Mouse (Mus musculus) heart, embryonic 12.5 days (tissue): Measurements from ENCODE around the gene Jmjd1c. TPM values are rescaled to one million over a fixed set of nuclear protein-coding genes. Genes with fewer than 3 reads are reported as not detected.

Source experiments
- ATAC-seq: fragments of 200-750 bp; cut with Nextera tagmentation; 2 replicates; pipeline ENCODE4 v1.8.0; 2017; ENCODE audit warnings: moderate TSS enrichment, moderate library complexity; ENCODE audit not compliant: insufficient number of reproducible peaks, low FRiP score
- H3K27ac ChIP-seq: fragments of 300-500 bp; sonication (generic); 2 replicates; pipeline ENCODE4 v1.5.1; 2016; ENCODE audit warnings: mild to moderate bottlenecking, moderate library complexity; ENCODE audit not compliant: poor library complexity, severe bottlenecking
- H3K27me3 ChIP-seq: fragments of 300-500 bp; sonication (generic); replicated peaks from 2 replicates; pipeline ENCODE4 v1.6.1; 2016; ENCODE audit warnings: mild to moderate bottlenecking, moderate library complexity
- H3K36me3 ChIP-seq: fragments of 300-500 bp; sonication (generic); 2 replicates; pipeline ENCODE4 v1.6.1; 2016; ENCODE audit warnings: mild to moderate bottlenecking, moderate library complexity
- H3K4me1 ChIP-seq: fragments of 300-500 bp; sonication (generic); replicated peaks from 2 replicates; pipeline ENCODE4 v1.6.1; 2016; ENCODE audit warnings: mild to moderate bottlenecking
- H3K4me2 ChIP-seq: fragments of 300-500 bp; sonication (generic); 2 replicates; pipeline ENCODE4 v1.6.1; 2016; ENCODE audit warnings: mild to moderate bottlenecking, moderate library complexity
- H3K4me3 ChIP-seq: fragments of 300-500 bp; sonication (generic); 2 replicates; pipeline ENCODE4 v1.5.1; 2016; ENCODE audit warnings: mild to moderate bottlenecking
- H3K9ac ChIP-seq: fragments of 300-500 bp; sonication (generic); 2 replicates; pipeline ENCODE4 v1.6.1; 2016; ENCODE audit warnings: mild to moderate bottlenecking, moderate library complexity
- H3K9me3 ChIP-seq: fragments of 300-500 bp; sonication (generic); replicated peaks from 2 replicates; pipeline ENCODE4 v1.6.1; 2016; ENCODE audit warnings: mild to moderate bottlenecking, moderate library complexity
- WGBS: fragments of 180-500 bp; shearing (Covaris S2); methylation state at CpG from one replicate; pipeline ENCODE4 v1.1.7; 2016; 5-methylcytosine and 5-hydroxymethylcytosine counted together
- polyA plus RNA-seq: library from polyadenylated mRNA; unstranded; fragments of >200 nt; fragmentation: Nextera tagmentation; extraction: Ambion mirVana; gene quantifications from 2 replicates; pipeline ENCODE4 v1.2.1, GENCODE M21; 2016

Jmjd1c gene
- polyA plus RNA-seq, result 37.9 and 42.3 TPM in 2 replicates

DNA sequence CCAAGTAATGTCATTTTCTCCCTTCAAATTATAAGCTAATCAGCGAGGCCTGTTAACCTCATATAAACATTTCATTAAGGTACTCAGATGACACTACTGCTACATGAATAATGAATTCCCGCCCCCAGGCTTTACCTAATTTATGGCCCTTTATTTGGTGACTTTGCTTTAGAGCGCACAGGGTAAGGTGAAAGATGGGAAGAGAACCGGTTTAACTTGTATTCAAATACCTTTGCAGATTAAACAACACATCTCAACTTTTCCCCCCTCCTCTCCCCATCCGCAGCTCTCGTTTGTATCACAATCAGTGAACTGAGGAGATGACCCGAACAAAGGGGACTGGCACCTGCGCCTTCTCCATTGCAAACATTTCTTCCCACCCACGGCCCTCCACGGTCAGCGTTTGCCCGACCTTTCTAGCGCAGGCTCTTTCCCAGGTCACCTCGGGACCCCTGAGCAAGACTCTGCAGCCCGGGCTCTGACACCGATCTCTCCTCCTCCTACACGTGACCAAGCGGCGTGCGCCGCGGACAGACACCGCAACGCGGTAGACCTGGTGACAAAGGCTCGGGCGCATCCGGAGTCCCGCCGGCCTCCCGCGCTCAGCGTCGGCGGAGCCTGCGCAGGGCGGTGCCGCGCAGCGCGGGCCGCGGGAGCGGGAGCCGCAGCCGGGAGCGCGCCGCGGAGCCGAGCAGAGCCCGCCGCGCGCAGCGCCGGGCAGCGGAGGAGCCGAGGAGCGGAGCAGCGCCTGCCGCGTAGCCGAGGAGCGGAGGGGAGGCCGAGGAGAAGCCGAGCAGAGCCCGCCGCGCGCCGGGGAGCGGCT, at the start of gene Jmjd1c:
Gene Jmjd1c (plus strand): TSS at position 328 of the 823 bp plus-strand sequence.
- peak; percentile 85 for ATAC-seq
- Histone ChIP-seq H3K4me2 (peak within 1 kb of the TSS; percentile 85), H3K27ac (peak within 1 kb of the TSS; percentile 99), H3K36me3 (no peaks in the 10 kb centered on the region), H3K4me3 (peak within 1 kb of the TSS; percentile 93), H3K27me3 (no peaks in the 10 kb centered on the region), H3K4me1 (peaks cover 40% of the 10 kb centered on the region), H3K9me3 (no peaks in the 10 kb centered on the region), H3K9ac (peak within 1 kb of the TSS; percentile 98)
- 1% methylated on average over 72 of the region's 73 CpGs for WGBS

- H3K4me2 ChIP-seq, result no peak overlapping the region
- H3K9me3 ChIP-seq, result no peaks in the 10 kb centered on the region
- no peaks in the 10 kb centered on the region for H3K36me3 ChIP-seq
- peaks cover 50% of the 10 kb centered on the region for H3K4me1 ChIP-seq
- no peak for ATAC-seq
- no peak overlapping the region for H3K4me3 ChIP-seq
- WGBS, result 83% methylated on average over 18 of the region's 18 CpGs
- H3K27ac ChIP-seq, result no peak overlapping the region
- no peak overlapping the region for H3K9ac ChIP-seq
- no peaks in the 10 kb centered on the region for H3K27me3 ChIP-seq
Measured at GRCm38 (mm10) chr10:67047712-67048645, 47.9 kb upstream of the Jmjd1c start.

- no peak overlapping the region for H3K4me2 ChIP-seq
- H3K4me1 ChIP-seq, result peaks cover 51% of the 10 kb centered on the region
- no peak overlapping the region for H3K9ac ChIP-seq
- H3K27ac ChIP-seq, result no peak overlapping the region
- H3K27me3 ChIP-seq, result no peaks in the 10 kb centered on the region
- no peak for ATAC-seq
- 85% methylated on average over 13 of the region's 13 CpGs for WGBS
- H3K36me3 ChIP-seq, result no peaks in the 10 kb centered on the region
- H3K4me3 ChIP-seq, result no peak overlapping the region
- no peaks in the 10 kb centered on the region for H3K9me3 ChIP-seq
Measured at GRCm38 (mm10) chr10:67048871-67049615, 46.9 kb upstream of the Jmjd1c start.

DNA sequence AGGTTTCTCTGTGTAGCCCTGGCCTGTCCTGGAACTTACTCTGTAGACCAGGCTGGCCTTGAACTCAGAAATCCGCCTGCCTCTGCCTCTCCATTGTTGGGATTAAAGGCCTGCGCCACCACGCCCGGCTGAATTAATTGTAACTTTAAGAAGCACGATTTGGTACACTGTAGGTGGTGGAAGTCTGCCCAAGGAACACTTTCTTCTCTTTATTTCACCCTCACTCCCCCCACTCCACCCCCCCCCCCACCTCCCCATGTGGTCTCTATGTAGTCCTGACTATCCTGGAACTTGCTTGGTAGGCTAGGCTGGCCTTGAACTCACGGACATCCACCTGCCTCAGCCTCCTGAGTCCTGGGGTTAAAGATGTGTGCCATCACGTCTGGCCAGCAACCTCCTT, 46.3 kb upstream of the Jmjd1c start:
- WGBS, result 90% methylated on average over 7 of the region's 7 CpGs

DNA sequence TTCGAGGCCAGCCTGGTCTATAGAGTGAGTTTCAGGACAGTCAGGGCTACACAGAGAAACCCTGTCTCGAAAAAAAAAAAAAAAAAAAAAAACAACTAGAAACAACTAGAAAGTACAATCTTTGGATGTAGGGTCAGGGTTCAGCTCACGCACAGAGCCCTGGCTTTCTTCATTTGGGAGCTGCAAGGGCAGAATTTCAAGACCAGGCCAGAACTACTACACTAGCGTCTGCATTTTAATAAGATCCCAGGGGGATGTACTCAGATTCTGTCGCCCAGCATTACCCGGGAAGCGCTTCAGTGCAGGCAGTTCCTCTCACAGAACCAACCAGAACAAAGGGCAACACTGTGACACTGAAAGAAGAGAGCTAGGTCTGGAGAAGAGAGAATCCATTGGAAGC, 45.2 kb upstream of the Jmjd1c start:
- no peaks in the 10 kb centered on the region for H3K27me3 ChIP-seq
- no peak for ATAC-seq
- no peaks in the 10 kb centered on the region for H3K36me3 ChIP-seq
- 82% methylated on average over 7 of the region's 7 CpGs for WGBS
- no peaks in the 10 kb centered on the region for H3K9me3 ChIP-seq
- peaks cover 47% of the 10 kb centered on the region for H3K4me1 ChIP-seq
- H3K4me3 ChIP-seq, result no peak overlapping the region
- no peak overlapping the region for H3K9ac ChIP-seq
- no peak overlapping the region for H3K4me2 ChIP-seq
- 0 out of 2 replicates have a peak overlapping the region, but pooled peaks have one; percentile 35 for H3K27ac ChIP-seq

More for the DNA sequence above, 46.3 kb upstream of the Jmjd1c start:
- Histone ChIP-seq H3K27me3 (no peaks in the 10 kb centered on the region), H3K4me3 (no peak overlapping the region), H3K9ac (no peak overlapping the region), H3K4me1 (peaks cover 46% of the 10 kb centered on the region), H3K9me3 (no peaks in the 10 kb centered on the region), H3K27ac (no peak overlapping the region), H3K36me3 (no peaks in the 10 kb centered on the region), H3K4me2 (no peak overlapping the region)
- ATAC-seq, result no peak

DNA sequence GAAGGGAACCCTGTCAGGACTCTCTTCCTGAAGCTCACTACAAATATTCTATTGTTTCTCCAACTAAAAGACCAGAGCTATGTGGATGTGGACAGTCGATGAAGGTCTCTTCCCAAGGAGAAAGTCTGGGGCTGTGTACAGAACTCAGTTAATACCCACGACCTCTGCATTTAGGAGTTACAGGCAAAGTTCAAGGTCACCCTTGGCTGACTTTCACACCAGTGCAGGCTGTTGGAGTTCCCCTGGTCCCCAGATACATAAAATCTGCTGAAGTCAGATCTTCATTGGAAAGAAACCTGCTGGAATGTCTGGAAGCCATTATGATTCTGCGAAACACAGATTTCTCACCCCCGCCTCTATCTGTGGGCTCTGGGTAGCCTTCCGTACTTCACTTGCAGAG, 44.5 kb upstream of the Jmjd1c start:
- Histone ChIP-seq H3K4me2 (no peak overlapping the region), H3K4me1 (peaks cover 48% of the 10 kb centered on the region), H3K4me3 (no peak overlapping the region), H3K27ac (0 out of 2 replicates have a peak overlapping the region, but pooled peaks have one; percentile 18), H3K36me3 (no peaks in the 10 kb centered on the region), H3K9ac (no peak overlapping the region), H3K27me3 (no peaks in the 10 kb centered on the region), H3K9me3 (no peaks in the 10 kb centered on the region)
- 73% methylated on average over 5 of the region's 5 CpGs for WGBS
- no peak for ATAC-seq

GRCm38 (mm10) chr10:67052429-67052828, 43.5 kb upstream of the Jmjd1c start:
- Histone ChIP-seq H3K27ac (no peak overlapping the region), H3K4me3 (no peak overlapping the region), H3K4me2 (no peak overlapping the region), H3K9me3 (no peaks in the 10 kb centered on the region), H3K36me3 (no peaks in the 10 kb centered on the region), H3K9ac (no peak overlapping the region), H3K4me1 (peaks cover 48% of the 10 kb centered on the region), H3K27me3 (no peaks in the 10 kb centered on the region)
- ATAC-seq, result no peak
- 60% methylated on average over 9 of the region's 9 CpGs for WGBS

DNA sequence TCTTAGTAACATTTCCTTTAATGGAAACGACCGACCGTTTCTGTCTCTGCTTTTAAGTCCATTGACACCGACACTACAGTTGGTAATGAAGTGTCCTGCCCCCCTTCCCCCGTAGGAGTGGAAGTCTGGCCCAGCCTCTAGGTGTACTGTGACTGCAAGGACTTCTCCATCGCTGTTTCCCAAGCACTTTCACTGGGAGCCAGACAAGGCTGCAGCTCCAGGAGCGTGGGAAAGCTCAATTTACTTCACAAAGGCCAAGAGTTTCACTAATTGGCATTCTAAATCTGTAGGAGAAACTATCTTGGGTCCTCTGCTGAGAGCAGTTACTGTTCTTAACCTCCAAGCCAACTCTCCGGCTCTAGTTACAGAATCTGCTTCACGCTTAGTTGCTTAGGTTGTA, 42.5 kb upstream of the Jmjd1c start:
- Histone ChIP-seq H3K9me3 (no peaks in the 10 kb centered on the region), H3K36me3 (no peaks in the 10 kb centered on the region), H3K4me2 (no peak overlapping the region), H3K9ac (no peak overlapping the region), H3K27me3 (no peaks in the 10 kb centered on the region), H3K4me1 (peaks cover 58% of the 10 kb centered on the region), H3K27ac (peak overlapping the region; percentile 25; the same call in 1 of the 2 replicates), H3K4me3 (no peak overlapping the region)
- 31% methylated on average over 9 of the region's 9 CpGs for WGBS
- no peak for ATAC-seq

- Histone ChIP-seq H3K9ac (0 out of 2 replicates have a peak overlapping the region, but pooled peaks have one; percentile 7), H3K4me3 (peak overlapping the region; percentile 5; the same call in 1 of the 2 replicates), H3K4me1 (peaks cover 60% of the 10 kb centered on the region), H3K36me3 (no peaks in the 10 kb centered on the region), H3K4me2 (peak overlapping the region; percentile 57), H3K27ac (peak overlapping the region; percentile 73), H3K27me3 (no peaks in the 10 kb centered on the region), H3K9me3 (no peaks in the 10 kb centered on the region)
- ATAC-seq, result peak; percentile 56; the same call in 1 of the 2 replicates
- WGBS, result 20% methylated on average over 17 of the region's 17 CpGs
Measured at GRCm38 (mm10) chr10:67055867-67056856, 39.8 kb upstream of the Jmjd1c start.

GRCm38 (mm10) chr10:67057208-67057607, 38.7 kb upstream of the Jmjd1c start:
- Histone ChIP-seq H3K4me3 (no peak overlapping the region), H3K27me3 (no peaks in the 10 kb centered on the region), H3K36me3 (no peaks in the 10 kb centered on the region), H3K9me3 (no peaks in the 10 kb centered on the region), H3K9ac (no peak overlapping the region), H3K4me1 (peaks cover 61% of the 10 kb centered on the region), H3K27ac (peak overlapping the region; percentile 73; the same call in 1 of the 2 replicates), H3K4me2 (no peak overlapping the region)
- no peak for ATAC-seq
